Mouse (Mus musculus): Measurements from ENCODE around the gene Alg9.

The Alg9 gene

DNA sequence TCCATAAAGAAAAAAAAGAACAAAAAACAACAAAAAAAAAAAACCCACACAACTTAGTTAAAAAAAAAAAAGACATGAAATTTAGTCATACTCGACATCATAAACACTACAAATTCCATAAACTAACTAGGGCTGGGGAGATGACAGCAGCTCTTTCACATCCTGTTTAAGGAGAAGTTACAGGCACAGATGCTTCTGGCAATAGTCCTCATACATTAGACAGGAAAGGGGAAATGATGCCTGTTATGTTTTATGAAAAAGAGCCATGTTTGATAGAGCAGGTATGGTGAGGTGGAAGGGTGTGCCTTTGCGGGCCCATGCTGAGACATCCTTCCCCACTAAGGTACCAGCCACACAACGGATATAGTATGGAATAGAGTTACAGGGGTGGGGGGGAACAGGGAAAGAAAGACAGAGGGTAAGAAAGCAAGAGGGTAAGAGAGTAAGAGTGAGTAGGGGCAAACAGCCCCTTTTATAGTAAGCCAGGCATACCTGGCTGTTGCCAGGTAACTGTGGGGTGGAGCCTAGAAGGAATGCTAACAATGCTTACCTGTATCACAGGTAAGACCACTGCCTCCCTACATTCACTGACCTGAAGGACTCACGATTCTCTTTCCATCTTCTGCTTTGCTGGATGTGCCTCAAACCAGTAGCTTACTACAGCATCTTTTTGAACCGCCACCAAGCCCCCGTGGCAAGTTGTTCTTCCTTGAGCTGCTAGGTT, 13.1 kb upstream of the Alg9 start:
- no peak for DNase-seq

GRCm38 (mm10) chr9:50763331-50763730, 11.5 kb upstream of the Alg9 start:
- DNase-seq = peak; percentile 44

- DNase-seq = no peak
Observed at GRCm38 (mm10) chr9:50767531-50768106, 7.2 kb upstream of the Alg9 start.

DNA sequence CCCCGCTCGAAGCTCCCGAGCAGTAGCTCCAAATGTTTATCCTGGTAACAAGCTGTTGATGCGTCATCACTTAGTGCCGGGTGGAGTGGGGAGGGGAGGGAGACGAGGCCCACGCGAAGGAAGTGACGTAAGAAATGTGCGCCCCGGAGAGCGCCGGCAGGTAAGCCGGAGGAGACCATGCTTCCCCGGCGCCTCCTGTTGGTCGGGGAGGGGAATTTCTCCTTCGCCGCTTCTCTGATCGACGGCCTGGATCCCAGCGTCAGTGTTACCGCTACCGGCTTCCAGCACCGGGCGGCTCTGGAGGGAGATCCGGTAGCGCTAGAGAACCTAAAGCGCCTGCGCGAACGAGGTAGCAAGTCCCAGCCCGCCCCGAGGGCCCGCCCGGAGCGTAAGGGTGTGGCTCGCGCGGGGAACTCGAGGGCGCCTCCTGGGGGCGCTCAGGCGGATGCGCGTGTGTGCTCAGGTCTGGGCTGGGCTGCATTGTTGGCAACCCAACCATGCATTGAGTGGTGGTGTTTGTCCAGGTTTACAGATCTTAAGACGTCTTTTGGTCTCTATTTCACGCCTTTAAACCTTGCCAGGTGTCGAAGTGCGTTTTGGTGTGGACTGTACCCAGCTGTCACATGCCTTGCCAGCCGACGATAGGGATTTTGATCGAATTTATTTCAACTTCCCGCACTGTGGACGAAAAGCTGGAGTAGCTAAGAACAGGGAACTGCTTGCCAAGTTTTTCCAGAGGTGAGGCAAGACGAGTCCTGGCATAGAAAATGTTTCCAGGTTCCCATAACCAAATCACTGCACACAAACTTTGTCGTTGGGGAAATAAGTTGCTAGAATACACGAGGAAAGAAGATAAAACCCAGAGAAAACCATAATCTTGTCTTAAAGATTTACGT, 6.5 kb upstream of the Alg9 start, which contains the start of gene Fdxacb1:
Fdxacb1 (plus strand) TSS at position 130 of the 896 bp plus-strand sequence.
- peak; percentile 98 for DNase-seq

DNA sequence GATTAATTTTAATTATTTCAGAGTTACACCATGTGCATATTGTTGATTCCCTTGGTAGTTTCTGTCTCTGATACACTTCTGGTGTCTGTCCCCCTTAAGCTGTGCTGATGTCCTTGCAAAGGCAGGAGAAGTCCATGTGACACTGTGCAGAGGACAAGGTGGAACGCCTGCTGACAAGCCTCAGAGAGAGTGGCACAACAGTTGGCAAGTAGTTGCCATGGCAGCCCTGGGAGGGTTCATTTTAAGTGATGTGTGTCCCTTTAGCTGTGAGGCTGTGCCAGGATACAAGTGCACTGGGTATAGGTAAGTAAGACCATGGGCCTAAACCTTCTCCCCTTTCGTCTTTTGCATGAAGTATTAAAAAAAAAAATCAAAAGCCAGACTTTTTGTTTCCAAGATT, 4.8 kb upstream of the Alg9 start:
- no peak for DNase-seq

GRCm38 (mm10) chr9:50774026-50774462, 775 bp upstream of the Alg9 start:
- no peak for DNase-seq

GRCm38 (mm10) chr9:50775662-50776126, 875 bp downstream of the Alg9 start:
- no peak for DNase-seq

- DNase-seq = no peak
Observed at GRCm38 (mm10) chr9:50776162-50776760, 1.4 kb downstream of the Alg9 start.

- DNase-seq = peak; percentile 34
Observed at GRCm38 (mm10) chr9:50782155-50782554, 7.3 kb downstream of the Alg9 start.

GRCm38 (mm10) chr9:50795266-50795665, 20.4 kb downstream of the Alg9 start:
- no peak for DNase-seq

GRCm38 (mm10) chr9:50796776-50797175, 22.0 kb downstream of the Alg9 start:
- no peak for DNase-seq

DNA sequence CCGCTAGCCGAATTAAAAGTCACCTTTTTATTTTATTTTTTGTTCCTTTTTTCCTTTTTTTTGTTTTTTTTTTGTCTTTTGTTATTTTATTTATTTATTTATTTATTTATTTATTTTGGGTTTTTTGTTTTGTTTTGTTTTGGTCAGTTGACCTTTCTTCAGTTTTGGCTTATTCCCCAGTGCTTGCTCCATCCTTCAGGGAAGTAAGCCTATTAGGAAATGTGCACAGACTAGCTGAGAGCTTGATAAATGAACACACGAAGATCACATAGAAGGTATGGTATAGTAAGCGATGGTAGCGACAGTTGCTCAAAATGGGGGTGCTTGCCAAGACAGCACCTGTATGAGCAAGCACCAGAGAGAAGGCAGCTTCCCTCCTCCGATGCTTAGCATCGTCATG, 22.8 kb downstream of the Alg9 start:
- no peak for DNase-seq

- no peak for DNase-seq
Observed at GRCm38 (mm10) chr9:50798368-50798767, 23.5 kb downstream of the Alg9 start.

- peak; percentile 71 for DNase-seq
Observed at GRCm38 (mm10) chr9:50800985-50801384, 26.2 kb downstream of the Alg9 start.

DNA sequence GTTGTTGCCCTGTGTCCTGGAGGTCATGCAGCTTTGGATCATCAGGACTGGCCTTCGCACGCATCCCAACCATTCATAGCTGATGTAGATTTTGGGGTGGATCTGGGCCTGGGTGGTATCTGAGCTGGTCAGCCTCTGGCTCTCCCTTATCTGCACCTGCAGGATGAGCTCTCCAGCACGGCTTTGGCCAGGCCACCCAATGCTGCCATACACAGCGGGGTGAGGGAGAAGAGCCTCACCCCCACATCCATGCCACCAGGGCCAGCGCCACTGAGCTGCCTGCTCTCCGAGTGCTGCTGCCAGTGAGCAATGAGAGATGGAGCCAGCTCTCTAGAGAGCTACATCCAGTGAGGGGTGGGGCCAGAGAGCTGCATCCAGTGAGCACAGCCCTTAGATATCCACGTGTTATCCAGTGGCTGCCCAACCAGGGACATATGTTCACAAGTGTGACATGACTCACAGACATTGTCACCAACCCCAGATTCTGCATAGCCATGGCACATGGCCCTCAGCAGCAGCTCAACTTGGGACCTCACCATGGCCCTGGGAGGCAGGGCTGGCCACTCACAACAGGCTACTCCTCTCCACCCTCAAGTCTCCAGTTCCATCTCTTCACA, 28.3 kb downstream of the Alg9 start:
- DNase-seq = no peak

DNA sequence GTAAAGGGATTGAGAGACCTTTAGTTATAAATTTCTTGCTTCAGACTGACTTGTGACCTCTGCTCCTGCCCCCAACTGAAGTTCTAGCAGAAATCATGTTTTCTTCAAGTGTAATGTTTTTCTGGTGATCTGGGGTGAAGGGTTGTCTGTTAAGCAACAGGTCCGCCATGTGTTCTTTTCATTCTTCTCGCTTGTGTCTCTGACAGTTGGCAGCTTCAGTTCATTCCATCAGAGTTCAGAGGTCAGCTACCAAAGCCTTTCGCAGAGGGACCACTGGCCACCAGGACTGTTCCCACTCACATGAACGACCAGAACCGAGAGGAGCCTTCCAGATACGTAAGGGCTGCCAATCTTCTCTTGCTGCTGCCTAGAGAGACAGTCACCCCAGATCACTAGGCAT, 33.7 kb downstream of the Alg9 start:
- DNase-seq = no peak

DNA sequence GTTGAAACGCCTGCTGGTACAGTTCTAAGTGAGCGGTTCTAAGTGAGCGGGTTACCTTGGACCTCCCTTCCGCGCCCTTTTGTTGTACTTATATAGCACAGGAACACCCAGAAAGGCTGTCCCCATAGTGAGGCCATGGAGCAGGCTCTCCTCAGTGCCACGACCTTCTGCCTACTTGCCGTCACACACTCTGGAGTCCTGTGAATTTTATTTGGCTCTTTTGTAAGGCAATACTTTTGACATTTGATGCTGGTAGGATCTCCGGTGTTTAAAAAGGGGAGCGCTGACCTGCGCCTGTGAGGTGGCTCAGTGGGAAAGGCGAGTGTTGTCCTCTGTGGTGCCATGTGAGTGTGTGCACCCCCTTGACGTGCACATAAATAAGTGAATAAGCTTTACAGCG, 34.3 kb downstream of the Alg9 start:
- DNase-seq = no peak

- DNase-seq = no peak
Observed at GRCm38 (mm10) chr9:50811187-50811586, 36.4 kb downstream of the Alg9 start.

- DNase-seq = no peak
Observed at GRCm38 (mm10) chr9:50811746-50812145, 36.9 kb downstream of the Alg9 start.

GRCm38 (mm10) chr9:50813796-50814195, 39.0 kb downstream of the Alg9 start:
- DNase-seq = no peak

GRCm38 (mm10) chr9:50815666-50816065, 40.8 kb downstream of the Alg9 start:
- no peak for DNase-seq

DNA sequence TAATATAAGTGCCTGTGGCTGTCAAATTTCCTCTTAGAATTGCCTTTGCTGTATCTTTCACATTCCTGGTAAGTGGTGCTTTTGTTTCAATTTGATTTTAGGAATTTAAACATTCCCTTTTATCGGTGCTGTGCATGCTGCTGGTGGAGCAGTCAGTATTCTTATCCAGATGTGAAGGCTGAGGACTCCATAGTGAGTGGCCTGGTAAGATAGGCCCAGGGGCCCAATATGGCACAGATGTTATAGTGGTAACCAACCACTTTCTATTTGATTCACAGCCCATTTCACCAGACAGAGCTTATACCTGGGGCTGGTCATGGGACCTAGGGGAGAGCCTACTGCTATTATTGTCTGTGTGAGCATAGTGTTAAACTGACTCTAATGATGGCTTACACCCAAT, 41.7 kb downstream of the Alg9 start:
- DNase-seq = no peak

GRCm38 (mm10) chr9:50818050-50818449, 43.2 kb downstream of the Alg9 start:
- DNase-seq = no peak
